Mouse (Mus musculus) ES-E14 (cell line): ENCODE results near the gene Stmnd1. TPM values are rescaled to one million over a fixed set of nuclear protein-coding genes. Genes with fewer than 3 reads are reported as not detected.

Source experiments
- DNase-seq: peaks from one replicate; pipeline ENCODE4 v3.0.0-alpha.2; 2013; ENCODE audit warnings: low read depth, low spot score
- H3K27ac ChIP-seq: 2 replicates; pipeline ENCODE4 v1.5.1; 2012; ENCODE audit warnings: low read depth, mild to moderate bottlenecking, low read length, moderate library complexity, mixed read lengths; ENCODE audit not compliant: poor library complexity, insufficient read depth, severe bottlenecking
- H3K36me3 ChIP-seq: 2 replicates; pipeline ENCODE4 v1.6.1; 2012; ENCODE audit warnings: mild to moderate bottlenecking, low read length, moderate library complexity, mixed read lengths; ENCODE audit not compliant: control insufficient read depth, poor library complexity, insufficient read depth, severe bottlenecking
- H3K4me1 ChIP-seq, 2 experiments: fragments of 150-350 bp in 1 of 2; sonication (generic) in 1 of 2; 2 replicates each; pipeline ENCODE4 v1.6.1; 2012; ENCODE audit warnings: low read length in 2 of 2, mild to moderate bottlenecking in 1 of 2, mixed read lengths in 1 of 2; ENCODE audit not compliant: control insufficient read depth in 2 of 2, insufficient read depth in 2 of 2, poor library complexity in 1 of 2
- H3K4me3 ChIP-seq, 2 experiments: fragments of 150-350 bp in 1 of 2; sonication (generic) in 1 of 2; 2 replicates each; pipeline ENCODE4 v1.5.1; 2012; ENCODE audit warnings: low read length in 2 of 2, low read depth in 1 of 2, mild to moderate bottlenecking in 1 of 2, mixed read lengths in 1 of 2; ENCODE audit not compliant: insufficient read depth in 1 of 2, poor library complexity in 1 of 2, severe bottlenecking in 1 of 2
- H3K9ac ChIP-seq: 2 replicates; pipeline ENCODE4 v1.6.1; 2012; ENCODE audit warnings: low read depth, mild to moderate bottlenecking, low read length, mixed read lengths; ENCODE audit not compliant: poor library complexity, insufficient read depth, severe bottlenecking
- H3K9me3 ChIP-seq: fragments of 150-350 bp; sonication (generic); 2 replicates; pipeline ENCODE4 v1.6.1; 2012; ENCODE audit warnings: low read depth, mild to moderate bottlenecking, low read length; ENCODE audit not compliant: control insufficient read depth, insufficient read depth
- CHD2 ChIP-seq: IDR thresholded peaks from 2 replicates; pipeline ENCODE4 v1.6.1; 2014; ENCODE audit warnings: mild to moderate bottlenecking, low read depth, low read length, inconsistent platforms
- HCFC1 ChIP-seq: IDR thresholded peaks from 2 replicates; pipeline ENCODE4 v1.6.1; 2012; ENCODE audit warnings: low read length, inconsistent platforms, borderline replicate concordance; ENCODE audit not compliant: insufficient read depth
- MAFK ChIP-seq: IDR thresholded peaks from 2 replicates; pipeline ENCODE4 v1.6.1; 2014; ENCODE audit warnings: mild to moderate bottlenecking, low read depth, low read length, inconsistent platforms; ENCODE audit not compliant: insufficient read depth
- ZC3H11A ChIP-seq: IDR thresholded peaks from 2 replicates; pipeline ENCODE4 v1.6.1; 2012; ENCODE audit warnings: low read depth, mild to moderate bottlenecking, inconsistent platforms, low read length, borderline replicate concordance
- ZNF384 ChIP-seq: IDR thresholded peaks from 2 replicates; pipeline ENCODE4 v1.6.1; 2012; ENCODE audit warnings: low read depth, low read length, inconsistent platforms
- in situ Hi-C, 2 experiments: fragments of 600-800 bp; cut with MboI; formaldehyde crosslinking; loops; one replicate each; pipeline ENCODE4 v1.15.1; 2025; ENCODE audit warnings: low sequenced_read_pairs in 2 of 2, inconsistent platforms in 1 of 2; ENCODE audit not compliant: unreplicated experiment in 2 of 2
- total RNA-seq: library from RNA; depleted of rRNA; stranded (reverse); fragments of 300-350 nt; gene quantifications from 2 replicates; pipeline ENCODE4 v1.2.3, GENCODE M21; 2012

Gene Stmnd1
- total RNA-seq, 1 experiment = not detected

DNA sequence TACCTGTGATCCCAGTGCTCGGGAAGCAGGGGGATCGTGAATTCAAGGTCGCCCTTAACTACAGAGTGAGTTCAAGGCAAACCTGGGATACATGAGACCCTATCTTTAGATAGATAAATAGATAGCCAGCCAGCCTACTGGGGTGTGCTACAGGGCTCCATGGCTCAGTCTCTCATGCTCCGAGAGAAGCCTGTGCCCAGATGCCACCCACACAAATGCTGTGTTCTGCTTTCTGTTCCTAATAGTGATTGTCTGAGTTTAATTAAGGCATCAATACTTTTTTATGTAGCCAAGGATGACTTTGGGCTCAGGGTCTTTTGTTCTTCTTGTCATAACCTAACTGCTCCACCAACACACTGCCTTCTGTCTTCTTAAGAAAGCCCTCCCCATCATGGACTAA is 2.2 kb downstream of the Stmnd1 start:
- Histone ChIP-seq H3K4me1 (peaks cover 0 to 2% of the 10 kb centered on the region in 2 experiments; a peak in 1 of 4 replicates), H3K9me3 (no peaks in the 10 kb centered on the region; the same call in 1 of the 2 replicates), H3K27ac (no peak overlapping the region), H3K36me3 (no peaks in the 10 kb centered on the region), H3K9ac (no peak overlapping the region), H3K4me3 (no peak overlapping the region)
- in situ Hi-C loops = no loop called here
- DNase-seq = no peak
- TF ChIP-seq MAFK = no peak
- TF ChIP-seq CHD2 = no peak
- TF ChIP-seq HCFC1 = no peak
- TF ChIP-seq ZC3H11A = no peak
- TF ChIP-seq ZNF384 = no peak

DNA sequence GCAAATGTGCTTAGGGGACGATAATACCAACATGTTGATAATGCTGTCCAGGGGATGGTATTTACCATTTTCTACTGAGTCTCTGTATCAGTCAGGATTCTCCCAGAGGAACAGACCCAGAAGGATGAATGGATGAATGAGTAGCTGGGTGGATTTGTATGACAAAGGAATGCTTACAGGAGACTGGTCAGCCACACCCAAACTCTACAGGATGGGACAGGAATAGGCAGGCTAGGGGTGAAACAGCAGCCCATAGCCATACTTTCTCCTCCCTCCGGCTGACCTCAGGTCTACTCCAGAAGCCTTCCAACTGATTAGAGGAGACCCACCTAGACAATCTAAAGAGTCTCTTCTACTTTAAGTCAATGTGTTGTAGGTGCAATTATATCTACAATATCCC is 9.0 kb downstream of the Stmnd1 start:
- no peak overlapping the region for H3K9ac ChIP-seq
- DNase-seq = no peak
- in situ Hi-C loops = no loop called here
- no peak overlapping the region for H3K4me3 ChIP-seq
- no peaks in the 10 kb centered on the region; a peak in 1 of 4 replicates for H3K4me1 ChIP-seq
- no peaks in the 10 kb centered on the region for H3K36me3 ChIP-seq
- H3K27ac ChIP-seq = no peak overlapping the region
- no peak for TF ChIP-seq ZC3H11A
- TF ChIP-seq ZNF384 = no peak
- TF ChIP-seq MAFK = no peak
- no peak for TF ChIP-seq CHD2
- TF ChIP-seq HCFC1 = no peak
- no peaks in the 10 kb centered on the region for H3K9me3 ChIP-seq

DNA sequence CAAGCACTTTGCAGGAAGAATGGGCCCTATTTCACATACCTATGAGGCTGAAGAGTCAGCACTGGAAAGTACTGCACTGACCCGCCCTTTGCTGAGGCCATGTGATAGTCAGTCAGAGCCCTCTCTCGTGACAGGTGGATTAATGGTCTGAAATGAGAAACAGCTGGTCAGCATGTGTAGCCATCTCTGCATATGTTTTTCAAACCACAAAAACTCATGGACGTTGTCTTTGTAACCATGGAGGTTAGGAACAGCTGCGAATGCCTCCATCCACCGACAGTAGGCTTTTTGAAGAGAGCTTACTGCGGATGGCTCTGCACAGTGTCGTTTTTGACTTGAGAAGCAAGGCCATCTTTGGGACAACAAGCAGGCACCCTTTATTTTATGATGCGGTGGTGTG is 14.3 kb downstream of the Stmnd1 start:
- in situ Hi-C loops = no loop called here
- Histone ChIP-seq H3K9ac (no peak overlapping the region; the same call in 1 of the 2 replicates), H3K4me3 (no peak overlapping the region), H3K4me1 (no peaks in the 10 kb centered on the region), H3K9me3 (no peaks in the 10 kb centered on the region), H3K27ac (no peak overlapping the region), H3K36me3 (no peaks in the 10 kb centered on the region)
- no peak for DNase-seq
- no peak for TF ChIP-seq MAFK
- TF ChIP-seq HCFC1 = no peak
- no peak for TF ChIP-seq ZNF384
- TF ChIP-seq CHD2 = no peak
- TF ChIP-seq ZC3H11A = no peak

DNA sequence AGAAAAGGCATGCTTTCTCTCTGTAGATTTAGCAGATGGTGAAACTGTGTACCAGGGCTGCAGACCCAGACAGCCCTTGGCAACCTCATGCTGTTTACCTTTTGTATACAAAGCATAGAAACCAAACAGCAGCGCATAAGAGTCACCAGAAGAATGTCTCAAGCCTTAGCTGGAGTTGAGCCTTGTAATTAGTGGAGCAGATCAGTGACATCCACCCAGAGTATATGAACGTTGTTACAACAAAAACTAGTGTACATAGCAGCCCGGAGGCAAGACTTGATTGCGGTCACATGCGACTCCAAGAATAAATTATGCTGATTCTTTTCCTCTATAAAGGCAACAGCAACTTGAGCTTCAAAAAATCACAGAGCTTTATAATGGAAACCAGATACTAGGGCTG is 14.9 kb downstream of the Stmnd1 start:
- H3K9me3 ChIP-seq = no peaks in the 10 kb centered on the region
- TF ChIP-seq CHD2 (no peak), ZC3H11A (no peak), MAFK (no peak)
- H3K4me3 ChIP-seq = no peak overlapping the region
- no peak for DNase-seq
- no peaks in the 10 kb centered on the region for H3K4me1 ChIP-seq
- no peak overlapping the region for H3K27ac ChIP-seq
- H3K9ac ChIP-seq = no peak overlapping the region; the same call in 1 of the 2 replicates
- in situ Hi-C loops = no loop called here
- H3K36me3 ChIP-seq = no peaks in the 10 kb centered on the region

DNA sequence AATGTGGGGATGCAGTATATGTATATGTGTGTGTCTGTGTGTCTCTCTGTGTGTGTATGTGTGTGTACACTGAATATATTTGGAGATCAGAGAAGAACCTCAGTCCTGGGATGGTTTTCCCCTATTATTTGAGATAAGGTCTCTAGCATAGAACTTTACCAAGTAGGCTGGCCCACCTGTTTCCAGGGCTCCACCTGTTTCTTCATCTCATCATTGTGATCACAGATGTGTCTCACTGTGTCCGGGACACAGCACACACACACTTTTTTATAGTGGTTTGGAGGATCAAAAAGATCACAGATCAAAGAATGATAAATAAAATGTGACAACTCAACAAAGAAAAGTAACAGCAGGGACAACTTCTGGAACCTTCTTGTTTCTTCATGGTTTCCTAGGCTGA is 17.0 kb downstream of the Stmnd1 start:
- no peak for DNase-seq
- Histone ChIP-seq H3K4me1 (no peaks in the 10 kb centered on the region), H3K9me3 (no peaks in the 10 kb centered on the region), H3K9ac (no peak overlapping the region), H3K36me3 (no peaks in the 10 kb centered on the region), H3K27ac (no peak overlapping the region), H3K4me3 (no peak overlapping the region)
- TF ChIP-seq CHD2 = no peak
- no peak for TF ChIP-seq MAFK
- no peak for TF ChIP-seq ZC3H11A
- no peak for TF ChIP-seq ZNF384
- no peak for TF ChIP-seq HCFC1
- in situ Hi-C loops = no loop called here
